Mouse (Mus musculus) neural tube, embryonic 12.5 days (tissue): Measurements from ENCODE around the gene Rfng. TPM values are rescaled to one million over a fixed set of nuclear protein-coding genes. Genes with fewer than 3 reads are reported as not detected.
A peak's percentile ranks its signal among the peaks of the same experiment; 100 is the strongest.

Experiments
- ATAC-seq: fragments of 200-750 bp; cut with Nextera tagmentation; 2 replicates; pipeline ENCODE4 v1.8.0; 2017; ENCODE audit warnings: low read depth, mild to moderate bottlenecking, moderate TSS enrichment, moderate library complexity; ENCODE audit not compliant: low FRiP score
- H3K27ac ChIP-seq: fragments of 300-500 bp; sonication (generic); 2 replicates; pipeline ENCODE4 v1.5.1; 2016
- H3K27me3 ChIP-seq: fragments of 300-500 bp; sonication (generic); replicated peaks from 2 replicates; pipeline ENCODE4 v1.6.1; 2016; ENCODE audit warnings: mild to moderate bottlenecking
- H3K36me3 ChIP-seq: fragments of 300-500 bp; sonication (generic); 2 replicates; pipeline ENCODE4 v1.6.1; 2016; ENCODE audit warnings: mild to moderate bottlenecking
- H3K4me1 ChIP-seq: fragments of 300-500 bp; sonication (generic); 2 replicates; pipeline ENCODE4 v1.6.1; 2016
- H3K4me2 ChIP-seq: fragments of 300-500 bp; sonication (generic); replicated peaks from 2 replicates; pipeline ENCODE4 v1.6.1; 2016; ENCODE audit warnings: mild to moderate bottlenecking
- H3K4me3 ChIP-seq: fragments of 300-500 bp; sonication (generic); 2 replicates; pipeline ENCODE4 v1.5.1; 2016
- H3K9ac ChIP-seq: fragments of 300-500 bp; sonication (generic); 2 replicates; pipeline ENCODE4 v1.6.1; 2016; ENCODE audit warnings: mild to moderate bottlenecking
- H3K9me3 ChIP-seq: fragments of 300-500 bp; sonication (generic); 2 replicates; pipeline ENCODE4 v1.6.1; 2016; ENCODE audit warnings: mild to moderate bottlenecking
- WGBS: fragments of 180-500 bp; shearing (Covaris S2); methylation state at CpG from one replicate; pipeline ENCODE4 v1.1.7; 2016; 5-methylcytosine and 5-hydroxymethylcytosine counted together
- polyA plus RNA-seq: library from polyadenylated mRNA; unstranded; fragments of >200 nt; fragmentation: Nextera tagmentation; extraction: Ambion mirVana; gene quantifications from 2 replicates; pipeline ENCODE4 v1.2.1, GENCODE M21; 2016

Gene Rfng
- polyA plus RNA-seq, 1 experiment from 2014 or later: 81.3 TPM

GRCm38 (mm10) chr11:120823551-120823947 lies 39.5 kb upstream of the Rfng start:
- peak overlapping the region; percentile 93 for H3K9ac ChIP-seq
- under 1% methylated on average over 40 of the region's 40 CpGs for WGBS
- H3K27ac ChIP-seq: peak overlapping the region; percentile 98
- H3K4me3 ChIP-seq: peak overlapping the region; percentile 86
- H3K27me3 ChIP-seq: no peaks in the 10 kb centered on the region
- H3K9me3 ChIP-seq: no peaks in the 10 kb centered on the region
- peaks cover 44% of the 10 kb centered on the region for H3K4me1 ChIP-seq
- ATAC-seq: peak; percentile 52
- H3K4me2 ChIP-seq: peak overlapping the region; percentile 97
- peaks cover 38% of the 10 kb centered on the region for H3K36me3 ChIP-seq

GRCm38 (mm10) chr11:120822831-120823550 lies 39.0 kb upstream of the Rfng start:
- peaks cover 44% of the 10 kb centered on the region for H3K4me1 ChIP-seq
- H3K4me3 ChIP-seq: peak overlapping the region; percentile 86
- H3K36me3 ChIP-seq: peaks cover 43% of the 10 kb centered on the region
- H3K4me2 ChIP-seq: peak overlapping the region; percentile 97
- H3K9me3 ChIP-seq: no peaks in the 10 kb centered on the region
- ATAC-seq: no peak
- no peaks in the 10 kb centered on the region for H3K27me3 ChIP-seq
- H3K27ac ChIP-seq: peak overlapping the region; percentile 98
- peak overlapping the region; percentile 93 for H3K9ac ChIP-seq
- 1% methylated on average over 14 of the region's 14 CpGs for WGBS

- Histone ChIP-seq H3K27ac (no peak overlapping the region), H3K36me3 (peaks cover 50% of the 10 kb centered on the region), H3K4me3 (peak overlapping the region; percentile 86), H3K4me1 (peaks cover 44% of the 10 kb centered on the region), H3K4me2 (peak overlapping the region; percentile 97), H3K27me3 (no peaks in the 10 kb centered on the region), H3K9me3 (no peaks in the 10 kb centered on the region), H3K9ac (peak overlapping the region; percentile 93)
- 56% methylated on average over 4 of the region's 4 CpGs for WGBS
- no peak for ATAC-seq
Observed at GRCm38 (mm10) chr11:120822321-120822720, 38.3 kb upstream of the Rfng start.

GRCm38 (mm10) chr11:120821076-120821922 lies 37.3 kb upstream of the Rfng start:
- Histone ChIP-seq H3K4me2 (peak overlapping the region; percentile 97), H3K9ac (peak overlapping the region; percentile 23; the same call in 1 of the 2 replicates), H3K36me3 (peaks cover 60% of the 10 kb centered on the region), H3K4me3 (peak overlapping the region; percentile 86), H3K27ac (no peak overlapping the region), H3K27me3 (no peaks in the 10 kb centered on the region), H3K9me3 (no peaks in the 10 kb centered on the region), H3K4me1 (peaks cover 44% of the 10 kb centered on the region)
- 84% methylated on average over 14 of the region's 14 CpGs for WGBS
- ATAC-seq: no peak

- Histone ChIP-seq H3K27ac (no peak overlapping the region), H3K4me2 (peak overlapping the region; percentile 97; the same call in 1 of the 2 replicates), H3K4me1 (peaks cover 39% of the 10 kb centered on the region), H3K27me3 (no peaks in the 10 kb centered on the region), H3K9me3 (no peaks in the 10 kb centered on the region), H3K9ac (no peak overlapping the region), H3K4me3 (no peak overlapping the region), H3K36me3 (peaks cover 68% of the 10 kb centered on the region)
- WGBS: 92% methylated on average over 14 of the region's 14 CpGs
- no peak for ATAC-seq
Observed at GRCm38 (mm10) chr11:120820546-120820945, 36.5 kb upstream of the Rfng start.

- Histone ChIP-seq H3K4me1 (peaks cover 32% of the 10 kb centered on the region), H3K4me2 (no peak overlapping the region), H3K9me3 (no peaks in the 10 kb centered on the region), H3K27me3 (no peaks in the 10 kb centered on the region), H3K9ac (no peak overlapping the region), H3K36me3 (peaks cover 77% of the 10 kb centered on the region), H3K27ac (no peak overlapping the region), H3K4me3 (no peak overlapping the region)
- no peak for ATAC-seq
- WGBS: 92% methylated on average over 6 of the region's 6 CpGs
Observed at GRCm38 (mm10) chr11:120819556-120819955, 35.5 kb upstream of the Rfng start.

GRCm38 (mm10) chr11:120818251-120818650 lies 34.2 kb upstream of the Rfng start:
- no peaks in the 10 kb centered on the region for H3K27me3 ChIP-seq
- H3K36me3 ChIP-seq: peaks cover 90% of the 10 kb centered on the region
- H3K4me3 ChIP-seq: no peak overlapping the region
- peaks cover 32% of the 10 kb centered on the region for H3K4me1 ChIP-seq
- H3K27ac ChIP-seq: no peak overlapping the region
- no peaks in the 10 kb centered on the region for H3K9me3 ChIP-seq
- no peak overlapping the region for H3K9ac ChIP-seq
- 95% methylated on average over 13 of the region's 13 CpGs for WGBS
- H3K4me2 ChIP-seq: no peak overlapping the region
- no peak for ATAC-seq

GRCm38 (mm10) chr11:120817358-120817757 lies 33.4 kb upstream of the Rfng start:
- H3K9ac ChIP-seq: no peak overlapping the region
- no peak overlapping the region for H3K4me2 ChIP-seq
- H3K4me1 ChIP-seq: peaks cover 24% of the 10 kb centered on the region
- H3K9me3 ChIP-seq: no peaks in the 10 kb centered on the region
- H3K27me3 ChIP-seq: no peaks in the 10 kb centered on the region
- 0 out of 2 replicates have a peak overlapping the region, but pooled peaks have one; percentile 1 for H3K4me3 ChIP-seq
- WGBS: 92% methylated on average over 6 of the region's 6 CpGs
- peaks cover 99% of the 10 kb centered on the region for H3K36me3 ChIP-seq
- H3K27ac ChIP-seq: no peak overlapping the region
- ATAC-seq: no peak

GRCm38 (mm10) chr11:120812068-120812467 lies 28.1 kb upstream of the Rfng start:
- peaks cover 100% of the 10 kb centered on the region for H3K36me3 ChIP-seq
- WGBS: 94% methylated on average over 16 of the region's 16 CpGs
- H3K9me3 ChIP-seq: no peaks in the 10 kb centered on the region
- no peaks in the 10 kb centered on the region for H3K27me3 ChIP-seq
- ATAC-seq: no peak
- no peak overlapping the region for H3K9ac ChIP-seq
- no peaks in the 10 kb centered on the region for H3K4me1 ChIP-seq
- no peak overlapping the region for H3K4me3 ChIP-seq
- no peak overlapping the region for H3K4me2 ChIP-seq
- no peak overlapping the region for H3K27ac ChIP-seq

GRCm38 (mm10) chr11:120808010-120808409 lies 24.0 kb upstream of the Rfng start:
- Histone ChIP-seq H3K4me1 (no peaks in the 10 kb centered on the region), H3K27me3 (no peaks in the 10 kb centered on the region), H3K4me3 (no peak overlapping the region), H3K9me3 (no peaks in the 10 kb centered on the region), H3K36me3 (peaks cover 77% of the 10 kb centered on the region), H3K27ac (no peak overlapping the region), H3K4me2 (no peak overlapping the region), H3K9ac (no peak overlapping the region)
- 94% methylated on average over 12 of the region's 12 CpGs for WGBS
- ATAC-seq: no peak

- H3K27me3 ChIP-seq: no peaks in the 10 kb centered on the region
- WGBS: 65% methylated on average over 7 of the region's 7 CpGs
- no peaks in the 10 kb centered on the region for H3K9me3 ChIP-seq
- H3K27ac ChIP-seq: no peak overlapping the region
- H3K36me3 ChIP-seq: peaks cover 54% of the 10 kb centered on the region
- H3K4me2 ChIP-seq: no peak overlapping the region
- no peak overlapping the region for H3K9ac ChIP-seq
- ATAC-seq: no peak
- H3K4me1 ChIP-seq: no peaks in the 10 kb centered on the region
- no peak overlapping the region for H3K4me3 ChIP-seq
Observed at GRCm38 (mm10) chr11:120805375-120806298, 21.6 kb upstream of the Rfng start.
